Mouse (Mus musculus) MEL (cell line): Measurements from ENCODE around the gene Trappc2l.
"Not testable (repeated sequence)": the region's sequence is repeated elsewhere in the genome, so short reads cannot be mapped to it uniquely, and the experiment has no call there.

Experiments
- CTCF ChIP-seq, 3 experiments: IDR thresholded peaks in 2 of 3; conservative IDR thresholded peaks in 1 of 3; 2 replicates each; pipeline ENCODE4 v1.5.1; 2011 to 2012; ENCODE audit warnings: low read length in 3 of 3, low read depth in 2 of 3, mild to moderate bottlenecking in 2 of 3, improper control_type of control experiment in 1 of 3, inconsistent platforms in 1 of 3, mixed read lengths in 1 of 3, moderate library complexity in 1 of 3; ENCODE audit not compliant: control insufficient read depth in 1 of 3, insufficient read depth in 1 of 3, poor library complexity in 1 of 3, severe bottlenecking in 1 of 3
- E2F4 ChIP-seq: IDR thresholded peaks from 2 replicates; pipeline ENCODE4 v1.6.1; 2011; ENCODE audit warnings: low read depth, low read length, improper control_type of control experiment, borderline replicate concordance
- EP300 ChIP-seq, 2 experiments: IDR thresholded peaks; 2 replicates each; pipeline ENCODE4 v1.6.1; 2011; ENCODE audit warnings: improper control_type of control experiment in 2 of 2, low read length in 2 of 2, low read depth in 1 of 2, mild to moderate bottlenecking in 1 of 2
- MAX ChIP-seq: IDR thresholded peaks from 2 replicates; pipeline ENCODE4 v1.6.1; 2011; ENCODE audit warnings: low read length, improper control_type of control experiment
- MEF2A ChIP-seq: IDR thresholded peaks from 2 replicates; pipeline ENCODE4 v1.6.1; 2014; ENCODE audit warnings: low read depth, mild to moderate bottlenecking, inconsistent platforms, low read length, improper control_type of control experiment; ENCODE audit not compliant: poor library complexity, insufficient replicate concordance, severe bottlenecking; ENCODE audit errors: extremely low read depth
- POLR2A ChIP-seq, 2 experiments: IDR thresholded peaks; 2 replicates each; pipeline ENCODE4 v1.6.1; 2011 to 2012; ENCODE audit warnings: low read length in 2 of 2, mild to moderate bottlenecking in 2 of 2, control low read depth in 1 of 2, improper control_type of control experiment in 1 of 2, low read depth in 1 of 2, moderate library complexity in 1 of 2; ENCODE audit not compliant: control insufficient read depth in 1 of 2, insufficient read depth in 1 of 2, poor library complexity in 1 of 2
- USF1 ChIP-seq: IDR thresholded peaks from 2 replicates; pipeline ENCODE4 v1.6.1; 2014; ENCODE audit warnings: low read depth, mild to moderate bottlenecking, inconsistent platforms, low read length, improper control_type of control experiment, moderate library complexity

GRCm38 (mm10) chr8:122632134-122632533 is 20.7 kb downstream of the Trappc2l start:
- not testable (repeated sequence) for TF ChIP-seq MEF2A; CTCF (IDR thresholded peaks at IDR 0.05 in 2 of 3, conservative IDR thresholded peaks at IDR 0.05 in 1 of 3; ENCODE audit: control insufficient read depth in 1 of 3, insufficient read depth in 1 of 3, low read depth in 2 of 3, low read length in 3 of 3, poor library complexity in 1 of 3, severe bottlenecking in 1 of 3); POLR2A (IDR thresholded peaks at IDR 0.05; ENCODE audit: control insufficient read depth in 1 of 2, insufficient read depth in 1 of 2, low read depth in 1 of 2, low read length in 2 of 2, poor library complexity in 1 of 2); USF1; EP300 (IDR thresholded peaks at IDR 0.05; ENCODE audit: low read depth in 1 of 2, low read length in 2 of 2); E2F4; MAX
